In the genomic region with DNA sequence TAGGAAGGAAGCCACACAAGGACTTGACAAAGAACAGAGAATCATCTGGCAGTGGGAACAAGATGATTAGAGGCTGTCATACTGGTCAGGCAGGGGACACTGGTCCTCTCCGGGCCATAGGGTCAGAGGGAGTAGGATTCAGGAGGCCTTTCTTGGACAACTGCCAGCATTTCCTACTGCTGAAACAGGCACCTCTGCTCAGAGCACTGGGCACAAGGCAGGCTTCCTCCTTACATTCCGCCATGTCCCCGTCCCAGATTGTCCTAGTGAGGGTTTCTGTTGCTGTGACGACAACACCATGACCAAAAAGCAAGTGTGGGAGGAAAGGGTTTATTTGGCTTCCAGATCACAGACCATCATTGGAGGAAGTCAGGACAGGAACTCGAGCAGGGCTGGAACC, we compare ENCODE assay signal across 8 mouse cellular contexts. TPM values are rescaled to one million over a fixed set of nuclear protein-coding genes. Genes with fewer than 3 reads are reported as not detected.
DNase-seq lines count a peak whose midpoint lies in the region; ATAC-seq and TF ChIP-seq lines count a peak whose summit lies in the region.
"Had no signal": no experiment of that assay in that cellular context is flagged by ENCODE, and none has a peak within 500 bp of the region (broad histone marks: within the 10 kb centered on the region; RNA-seq: fewer than 3 reads in every experiment).

No protein-coding gene starts in this region.

- H3K27ac ChIP-seq in left cerebral cortex, adult 2 months = peak overlapping the region; percentile 21; the same call in 1 of the 2 replicates
- peak overlapping the region; percentile 91 to 92 for H3K27ac ChIP-seq in heart, embryonic 14.5 days (replicated peaks in 1 of 2; ENCODE audit: control insufficient read depth in 1 of 2, insufficient read depth in 1 of 2, low read depth in 2 of 2, low read length in 2 of 2)

- no peaks in the 10 kb centered on the region; the same call in 1 of the 2 replicates for H3K36me3 ChIP-seq in heart, embryonic 14.5 days (ENCODE audit: control insufficient read depth, insufficient read depth, low read length)

- 33% methylated on average over 5 of the region's 5 CpGs for WGBS in heart, embryonic 14.5 days

- TF ChIP-seq CTCF in left cerebral cortex, adult 2 months (IDR thresholded peaks at IDR 0.05) = no peak

- intact Hi-C loops in left cerebral cortex, adult 2 months (cut with DNase I) = no loop called here

- ATAC-seq in heart, embryonic 14.5 days (ENCODE audit: insufficient number of reproducible peaks, insufficient read depth, low FRiP score, low read depth) = peak; percentile 1; the same call in 1 of the 2 replicates

- H3K9ac ChIP-seq in heart, embryonic 14.5 days (ENCODE audit: low read length) = no peak overlapping the region

- H3K4me3 ChIP-seq in left cerebral cortex, adult 2 months = no peak overlapping the region
- H3K4me3 ChIP-seq in heart, embryonic 14.5 days (ENCODE audit: control insufficient read depth in 1 of 2, insufficient read depth in 1 of 2, low read depth in 1 of 2, low read length in 2 of 2) = no peak overlapping the region

- no peak overlapping the region for H3K4me2 ChIP-seq in heart, embryonic 14.5 days (ENCODE audit: low read length)

- no peaks in the 10 kb centered on the region for H3K27me3 ChIP-seq in heart, embryonic 14.5 days (ENCODE audit: control insufficient read depth, insufficient read depth, low read length)

- no peak for DNase-seq in left cerebral cortex, adult 2 months (ENCODE audit: extremely low spot score in 1 of 2, low spot score in 2 of 2)
- DNase-seq in left cerebral cortex, adult 18-20 months (ENCODE audit: low spot score in 2 of 2) = no peak
- peak; percentile 71 for DNase-seq in cerebellum, adult 9-10 months
- DNase-seq in kidney, postnatal 4 days = peak; percentile 33 to 49
- no peak for DNase-seq in c-Kit-positive CD71-positive TER-119-positive erythroid progenitor cells, embryonic 14.5 days (ENCODE audit: low spot score)
- no peak for DNase-seq in ovary, postnatal 36 days (ENCODE audit: low spot score)

- H3K9me3 ChIP-seq in heart, embryonic 14.5 days (ENCODE audit: control insufficient read depth, low read length) = no peaks in the 10 kb centered on the region

- H3K4me1 ChIP-seq in heart, embryonic 14.5 days (ENCODE audit: control insufficient read depth in 2 of 2, insufficient read depth in 2 of 2, low read length in 2 of 2) = peaks cover 33 to 47% of the 10 kb centered on the region in 2 experiments

RNA-seq across cellular contexts. Expression of a gene that starts 56.4 kb away (rescaled TPM):
- total RNA-seq in left cerebral cortex, adult 2 months (2021) = 10 to 100 TPM; 16.1 to 17.3 TPM
- 10 to 100 TPM; 13.2 to 15.3 TPM for total RNA-seq in left cerebral cortex, adult 18-20 months (2021)
- polyA plus RNA-seq in heart, embryonic 14.5 days (2014; fragmentation: Nextera tagmentation; extraction: Ambion mirVana) = 2,013 and 2,167 TPM in 2 replicates
- total RNA-seq: common myeloid progenitor, adult 5-6 weeks had no signal

Comparison
In these comparisons a context has a peak if more than half of its experiments do, and no peak if none do; other contexts are left out.
1. DNase-seq: peak in cerebellum, adult 9-10 months (single experiment) and kidney, postnatal 4 days (2 of 2); none in left cerebral cortex, adult 2 months (0 of 2), left cerebral cortex, adult 18-20 months (0 of 2), c-Kit-positive CD71-positive TER-119-positive erythroid progenitor cells, embryonic 14.5 days (single experiment) and ovary, postnatal 36 days (single experiment).